Mouse (Mus musculus) MEL (cell line): ENCODE results near the gene Zfand2b. TPM values are rescaled to one million over a fixed set of nuclear protein-coding genes. Genes with fewer than 3 reads are reported as not detected.

ENCODE experiments used
- DNase-seq: peaks from one replicate; pipeline ENCODE4 v3.0.0; 2011; ENCODE audit warnings: low read depth, low spot score
- H3K27ac ChIP-seq: 2 replicates; pipeline ENCODE4 v1.5.1; 2012; ENCODE audit warnings: low read depth, mild to moderate bottlenecking, control low read depth, low read length, moderate library complexity; ENCODE audit not compliant: control insufficient read depth
- H3K27me3 ChIP-seq, 2 experiments: fragments of 150-350 bp in 1 of 2; sonication (generic) in 1 of 2; 2 replicates each; pipeline ENCODE4 v1.6.1; 2012; ENCODE audit warnings: low read length in 2 of 2, mild to moderate bottlenecking in 2 of 2, improper control_type of control experiment in 1 of 2, moderate library complexity in 1 of 2; ENCODE audit not compliant: insufficient read depth in 2 of 2, control insufficient read depth in 1 of 2
- H3K36me3 ChIP-seq, 2 experiments: 2 replicates each; pipeline ENCODE4 v1.6.1; 2012 to 2014; ENCODE audit warnings: low read length in 2 of 2, improper control_type of control experiment in 1 of 2, inconsistent platforms in 1 of 2, mild to moderate bottlenecking in 1 of 2; ENCODE audit not compliant: insufficient read depth in 2 of 2, control insufficient read depth in 1 of 2
- H3K4me1 ChIP-seq, 2 experiments: fragments of 150-350 bp in 1 of 2; sonication (generic) in 1 of 2; 2 replicates each; pipeline ENCODE4 v1.6.1; 2012; ENCODE audit warnings: low read length in 2 of 2, improper control_type of control experiment in 1 of 2, mild to moderate bottlenecking in 1 of 2; ENCODE audit not compliant: insufficient read depth in 2 of 2, control insufficient read depth in 1 of 2
- H3K4me3 ChIP-seq, 2 experiments: fragments of 150-350 bp in 1 of 2; sonication (generic) in 1 of 2; 2 replicates each; pipeline ENCODE4 v1.5.1; 2012; ENCODE audit warnings: low read depth in 2 of 2, low read length in 2 of 2, mild to moderate bottlenecking in 2 of 2, moderate library complexity in 2 of 2, control low read depth in 1 of 2, improper control_type of control experiment in 1 of 2; ENCODE audit not compliant: control insufficient read depth in 1 of 2, insufficient read depth in 1 of 2
- H3K79me2 ChIP-seq: 2 replicates; pipeline ENCODE4 v1.6.1; 2012; ENCODE audit warnings: mild to moderate bottlenecking, low read length, moderate library complexity; ENCODE audit not compliant: control insufficient read depth, poor library complexity, insufficient read depth
- H3K9ac ChIP-seq: 2 replicates; pipeline ENCODE4 v1.6.1; 2012; ENCODE audit warnings: low read depth, mild to moderate bottlenecking, control low read depth, low read length, moderate library complexity; ENCODE audit not compliant: control insufficient read depth, poor library complexity, severe bottlenecking
- H3K9me3 ChIP-seq: fragments of 150-350 bp; sonication (generic); replicated peaks from 2 replicates; pipeline ENCODE4 v1.6.1; 2012; ENCODE audit warnings: mild to moderate bottlenecking, low read length, improper control_type of control experiment, moderate library complexity; ENCODE audit not compliant: insufficient read depth
- BHLHE40 ChIP-seq: IDR thresholded peaks from 2 replicates; pipeline ENCODE4 v1.6.1; 2012; ENCODE audit warnings: low read depth, mild to moderate bottlenecking, inconsistent platforms, low read length, improper control_type of control experiment, borderline replicate concordance
- CHD2 ChIP-seq: IDR thresholded peaks from 2 replicates; pipeline ENCODE4 v1.6.1; 2011; ENCODE audit warnings: low read length, improper control_type of control experiment
- CTCF ChIP-seq, 3 experiments: IDR thresholded peaks in 2 of 3; conservative IDR thresholded peaks in 1 of 3; 2 replicates each; pipeline ENCODE4 v1.5.1; 2011 to 2012; ENCODE audit warnings: low read length in 3 of 3, low read depth in 2 of 3, mild to moderate bottlenecking in 2 of 3, improper control_type of control experiment in 1 of 3, inconsistent platforms in 1 of 3, mixed read lengths in 1 of 3, moderate library complexity in 1 of 3; ENCODE audit not compliant: control insufficient read depth in 1 of 3, insufficient read depth in 1 of 3, poor library complexity in 1 of 3, severe bottlenecking in 1 of 3
- ETS1 ChIP-seq: IDR thresholded peaks from 2 replicates; pipeline ENCODE4 v1.6.1; 2012; ENCODE audit warnings: low read depth, mild to moderate bottlenecking, inconsistent platforms, low read length, improper control_type of control experiment, moderate library complexity
- GABPA ChIP-seq: IDR thresholded peaks from 2 replicates; pipeline ENCODE4 v1.6.1; 2012; ENCODE audit warnings: low read depth, mild to moderate bottlenecking, inconsistent platforms, low read length, improper control_type of control experiment, moderate library complexity
- GATA1 ChIP-seq: IDR thresholded peaks from 2 replicates; pipeline ENCODE4 v1.6.1; 2011; ENCODE audit warnings: low read depth, low read length, improper control_type of control experiment
- HCFC1 ChIP-seq: IDR thresholded peaks from 2 replicates; pipeline ENCODE4 v1.6.1; 2012; ENCODE audit warnings: low read depth, mild to moderate bottlenecking, inconsistent platforms, low read length, improper control_type of control experiment, moderate library complexity
- JUND ChIP-seq: IDR thresholded peaks from 2 replicates; pipeline ENCODE4 v1.6.1; 2011; ENCODE audit warnings: low read depth, mild to moderate bottlenecking, improper control_type of control experiment, low read length
- MAFK ChIP-seq: IDR thresholded peaks from 2 replicates; pipeline ENCODE4 v1.6.1; 2011; ENCODE audit warnings: low read depth, mild to moderate bottlenecking, low read length, improper control_type of control experiment, borderline replicate concordance
- MAX ChIP-seq: IDR thresholded peaks from 2 replicates; pipeline ENCODE4 v1.6.1; 2011; ENCODE audit warnings: low read length, improper control_type of control experiment
- MAZ ChIP-seq: IDR thresholded peaks from 2 replicates; pipeline ENCODE4 v1.6.1; 2012; ENCODE audit warnings: low read depth, mild to moderate bottlenecking, inconsistent platforms, low read length, improper control_type of control experiment
- MEF2A ChIP-seq: IDR thresholded peaks from 2 replicates; pipeline ENCODE4 v1.6.1; 2014; ENCODE audit warnings: low read depth, mild to moderate bottlenecking, inconsistent platforms, low read length, improper control_type of control experiment; ENCODE audit not compliant: poor library complexity, insufficient replicate concordance, severe bottlenecking; ENCODE audit errors: extremely low read depth
- MXI1 ChIP-seq: IDR thresholded peaks from 2 replicates; pipeline ENCODE4 v1.6.1; 2011; ENCODE audit warnings: mild to moderate bottlenecking, low read depth, low read length, improper control_type of control experiment
- POLR2A ChIP-seq, 2 experiments: IDR thresholded peaks; 2 replicates each; pipeline ENCODE4 v1.6.1; 2011 to 2012; ENCODE audit warnings: low read length in 2 of 2, mild to moderate bottlenecking in 2 of 2, control low read depth in 1 of 2, improper control_type of control experiment in 1 of 2, low read depth in 1 of 2, moderate library complexity in 1 of 2; ENCODE audit not compliant: control insufficient read depth in 1 of 2, insufficient read depth in 1 of 2, poor library complexity in 1 of 2
- POLR2AphosphoS5 ChIP-seq: IDR thresholded peaks from 2 replicates; pipeline ENCODE4 v1.6.1; 2012; ENCODE audit warnings: low read depth, borderline replicate concordance, mild to moderate bottlenecking, inconsistent platforms, low read length, moderate library complexity, mixed read lengths
- RAD21 ChIP-seq: IDR thresholded peaks from 2 replicates; pipeline ENCODE4 v1.6.1; 2011; ENCODE audit warnings: mild to moderate bottlenecking, low read depth, low read length, improper control_type of control experiment
- TBP ChIP-seq: IDR thresholded peaks from 2 replicates; pipeline ENCODE4 v1.8.0; 2011; ENCODE audit warnings: low read depth, low read length, improper control_type of control experiment
- TCF12 ChIP-seq: IDR thresholded peaks from 2 replicates; pipeline ENCODE4 v1.6.1; 2014; ENCODE audit warnings: low read depth, mild to moderate bottlenecking, inconsistent platforms, low read length, improper control_type of control experiment, moderate library complexity
- UBTF ChIP-seq: IDR thresholded peaks from 2 replicates; pipeline ENCODE4 v1.6.1; 2012; ENCODE audit warnings: low read depth, mild to moderate bottlenecking, inconsistent platforms, low read length, improper control_type of control experiment, moderate library complexity, borderline replicate concordance; ENCODE audit not compliant: insufficient read depth
- USF1 ChIP-seq: IDR thresholded peaks from 2 replicates; pipeline ENCODE4 v1.6.1; 2014; ENCODE audit warnings: low read depth, mild to moderate bottlenecking, inconsistent platforms, low read length, improper control_type of control experiment, moderate library complexity
- ZMIZ1 ChIP-seq: IDR thresholded peaks from 2 replicates; pipeline ENCODE4 v1.6.1; 2012; ENCODE audit warnings: low read depth, mild to moderate bottlenecking, inconsistent platforms, low read length, improper control_type of control experiment, moderate library complexity
- ZNF384 ChIP-seq: IDR thresholded peaks from 2 replicates; pipeline ENCODE4 v1.6.1; 2012; ENCODE audit warnings: low read depth, mild to moderate bottlenecking, inconsistent platforms, low read length, improper control_type of control experiment
- polyA plus RNA-seq, 2 experiments: library from polyadenylated mRNA; stranded (reverse) in 1 of 2; unstranded in 1 of 2; fragments of >175 nt in 1 of 2; fragments of >200 nt in 1 of 2; gene quantifications; 2 replicates each; pipeline versions ENCODE4 v1.2.1 to v1.2.4; 2012; ENCODE audit warnings: low replicate concordance in 2 of 2, low read depth in 1 of 2; ENCODE audit not compliant: insufficient read length in 2 of 2, insufficient read depth in 1 of 2, missing spikeins in 1 of 2
- total RNA-seq: library from RNA; depleted of rRNA; stranded (reverse); fragments of 300-350 nt; gene quantifications from 2 replicates; pipeline ENCODE4 v1.2.3, GENCODE M21; 2012

The Zfand2b gene
- total and polyA plus RNA-seq, 3 experiments = 15.0 to 18.3 TPM; not detected in 1

DNA sequence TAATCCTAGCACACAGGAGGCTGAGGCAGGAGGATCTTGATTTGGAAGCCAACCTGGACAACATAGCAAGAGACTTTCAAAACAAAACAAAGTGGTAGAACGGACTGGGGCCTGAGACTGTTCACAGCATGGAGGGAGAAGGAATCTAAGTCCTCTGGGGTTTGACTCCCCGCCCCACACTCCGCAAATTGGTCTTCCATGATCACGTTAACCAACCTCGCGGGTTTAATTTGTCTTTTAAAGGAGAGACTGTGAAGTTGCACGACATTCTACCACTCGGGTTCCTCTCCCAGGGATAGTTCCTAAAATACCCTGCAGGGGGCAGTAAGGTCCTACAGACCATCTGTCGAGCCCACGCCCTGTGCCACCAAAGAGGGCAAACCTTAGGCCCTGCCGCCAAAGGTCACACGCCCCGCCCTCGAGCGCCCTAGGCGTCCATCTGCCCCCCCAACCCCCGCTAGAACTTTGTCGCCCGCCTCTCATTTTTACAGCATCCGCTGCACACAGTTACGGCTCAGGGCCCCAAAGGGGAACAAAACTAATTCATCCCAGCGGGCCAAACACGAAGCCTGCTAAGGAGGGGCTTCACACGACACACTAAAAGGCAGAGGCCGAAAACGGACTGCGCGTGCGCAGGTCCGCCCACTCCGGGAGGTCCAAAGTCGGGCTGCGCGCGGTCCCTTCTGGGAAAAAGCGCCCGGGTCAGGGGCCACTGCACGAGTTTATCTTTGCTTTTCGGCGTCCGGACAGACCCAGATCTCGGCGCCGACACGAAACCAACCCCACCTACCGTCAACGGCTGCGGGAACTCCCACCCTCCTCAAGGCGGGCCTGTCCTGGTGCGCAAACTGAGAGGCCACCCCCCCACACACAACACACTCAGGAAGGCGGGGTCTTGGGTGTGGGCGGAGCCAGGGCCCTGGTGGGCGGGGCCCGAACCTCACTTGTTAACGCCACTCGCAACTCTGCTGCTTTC lies 43.8 kb upstream of the Zfand2b start, which contains the start of gene Nhej1 (continued):
- TF ChIP-seq MEF2A (no peak), ZNF384 (no peak; the same call in 1 of the 2 replicates), ETS1 (peak; percentile 59; the same call in 1 of the 2 replicates), RAD21 (peak; percentile 93), BHLHE40 (0 out of 2 replicates have a peak, but pooled peaks have one; percentile 26)

DNA sequence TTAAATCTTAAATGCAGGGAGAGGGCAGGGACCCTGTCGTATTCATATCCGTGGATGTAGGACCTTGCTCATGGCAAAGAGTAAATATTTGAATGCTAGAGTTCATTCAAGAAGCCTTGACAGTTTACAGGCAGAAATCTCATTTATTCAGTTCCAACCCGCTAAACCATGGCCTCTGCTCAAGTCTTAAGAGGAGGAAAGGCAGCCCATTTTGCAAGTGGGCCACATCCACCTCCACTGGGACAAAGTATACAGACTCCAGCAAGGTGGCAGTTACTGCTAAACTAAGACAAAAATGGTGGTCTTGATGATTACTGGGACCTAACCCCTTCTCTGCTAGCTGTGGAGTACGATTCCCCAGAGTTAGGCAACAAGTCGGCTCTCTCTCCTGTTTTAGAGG lies 43.0 kb upstream of the Zfand2b start:
- H3K27ac ChIP-seq = peak overlapping the region; percentile 96
- peaks cover 0 to 5% of the 10 kb centered on the region in 2 experiments; a peak in 2 of 4 replicates for H3K36me3 ChIP-seq
- H3K79me2 ChIP-seq = no peaks in the 10 kb centered on the region; the same call in 1 of the 2 replicates
- H3K9ac ChIP-seq = peak overlapping the region; percentile 80
- H3K27me3 ChIP-seq = no peaks in the 10 kb centered on the region
- TF ChIP-seq MAZ (0 out of 2 replicates have a peak, but pooled peaks have one; percentile 14), TBP (no peak)
- DNase-seq = no peak
- peaks cover 3 to 10% of the 10 kb centered on the region in 2 experiments; a peak in 3 of 4 replicates for H3K4me1 ChIP-seq
- H3K4me3 ChIP-seq = peak overlapping the region; percentile 68 to 80
- H3K9me3 ChIP-seq = no peaks in the 10 kb centered on the region

DNA sequence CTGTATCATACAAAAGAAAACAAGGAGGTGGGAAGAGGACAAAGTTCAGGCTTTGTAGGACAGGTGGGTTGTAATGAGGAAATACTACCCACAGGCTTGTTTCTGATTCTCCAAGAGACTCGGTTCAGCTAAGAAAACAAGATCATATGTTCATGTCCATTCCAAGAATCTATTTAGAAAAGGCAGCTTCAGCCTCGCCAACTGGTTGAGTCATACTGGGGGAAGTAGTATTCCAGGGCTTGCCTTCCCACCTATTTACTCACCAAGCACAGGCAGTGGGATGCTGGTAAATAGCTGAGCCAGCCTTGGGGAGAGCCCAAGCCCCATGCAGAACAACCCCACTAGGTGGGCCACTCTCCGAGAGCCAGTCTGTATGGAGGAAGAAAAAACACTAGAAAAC lies 39.8 kb upstream of the Zfand2b start:
- DNase-seq = no peak
- Histone ChIP-seq H3K9me3 (no peaks in the 10 kb centered on the region), H3K27me3 (no peaks in the 10 kb centered on the region), H3K4me3 (no peak overlapping the region), H3K36me3 (peaks cover 0 to 5% of the 10 kb centered on the region in 2 experiments; a peak in 2 of 4 replicates), H3K27ac (no peak overlapping the region), H3K4me1 (peaks cover 3 to 15% of the 10 kb centered on the region in 2 experiments; a peak in 3 of 4 replicates), H3K9ac (no peak overlapping the region), H3K79me2 (no peaks in the 10 kb centered on the region; the same call in 1 of the 2 replicates)
- TF ChIP-seq POLR2AphosphoS5 (no peak), MAFK (no peak), USF1 (no peak), POLR2A (IDR thresholded peaks at IDR 0.05; ENCODE audit: control insufficient read depth in 1 of 2, insufficient read depth in 1 of 2, low read depth in 1 of 2, low read length in 2 of 2, poor library complexity in 1 of 2) (no peak), MAX (no peak), TCF12 (no peak), ZMIZ1 (no peak), HCFC1 (no peak), CTCF (IDR thresholded peaks at IDR 0.05 in 2 of 3, conservative IDR thresholded peaks at IDR 0.05 in 1 of 3; ENCODE audit: control insufficient read depth in 1 of 3, insufficient read depth in 1 of 3, low read depth in 2 of 3, low read length in 3 of 3, poor library complexity in 1 of 3, severe bottlenecking in 1 of 3) (no peak), JUND (no peak), MXI1 (no peak), GATA1 (no peak), CHD2 (no peak), UBTF (no peak), GABPA (no peak)
